8 mouse cellular contexts compared by ENCODE assay signal in genomic region chr3:136871772-136872532, GRCm38 (mm10).
A peak's percentile ranks its signal among the peaks of the same experiment; 100 is the strongest.
DNase-seq lines count a peak whose midpoint lies in the region; ATAC-seq and TF ChIP-seq lines count a peak whose summit lies in the region.

No protein-coding gene starts in this region.

- H3K27me3 ChIP-seq in embryonic facial prominence, embryonic 14.5 days (replicated peaks; ENCODE audit: control insufficient read depth, insufficient read depth, low read length) = no peaks in the 10 kb centered on the region
- no peaks in the 10 kb centered on the region for H3K27me3 ChIP-seq in hindbrain, postnatal 0 days (ENCODE audit: insufficient read depth, low read length)
- H3K27me3 ChIP-seq in limb, embryonic 15.5 days = no peaks in the 10 kb centered on the region

- no peak for TF ChIP-seq CTCF in left cerebral cortex, adult 2 months (IDR thresholded peaks at IDR 0.05)
- TF ChIP-seq CTCF in hindbrain, postnatal 0 days (IDR thresholded peaks at IDR 0.05; ENCODE audit: low read depth) = no peak

- no peak overlapping the region for H3K9ac ChIP-seq in embryonic facial prominence, embryonic 14.5 days (ENCODE audit: low read depth, low read length)
- no peak overlapping the region for H3K9ac ChIP-seq in hindbrain, postnatal 0 days (replicated peaks; ENCODE audit: low read length)
- no peak overlapping the region for H3K9ac ChIP-seq in limb, embryonic 15.5 days

- ATAC-seq in embryonic facial prominence, embryonic 14.5 days (ENCODE audit: low read depth) = no peak
- ATAC-seq in hindbrain, postnatal 0 days = peak; percentile 22; the same call in 1 of the 2 replicates
- ATAC-seq in limb, embryonic 15.5 days (ENCODE audit: insufficient number of reproducible peaks, low FRiP score, low TSS enrichment, low read depth) = 0 out of 2 replicates have a peak, but pooled peaks have one; percentile 52
- no peak for ATAC-seq in cerebellum, adult (ENCODE audit: insufficient number of reproducible peaks, low FRiP score, low TSS enrichment)

- WGBS in embryonic facial prominence, embryonic 14.5 days = 55% methylated on average over 14 of the region's 14 CpGs
- WGBS in hindbrain, postnatal 0 days = 49% methylated on average over 14 of the region's 14 CpGs
- 26% methylated on average over 14 of the region's 14 CpGs for WGBS in limb, embryonic 15.5 days

- no peaks in the 10 kb centered on the region for H3K9me3 ChIP-seq in embryonic facial prominence, embryonic 14.5 days (ENCODE audit: control insufficient read depth, low read length)
- no peaks in the 10 kb centered on the region for H3K9me3 ChIP-seq in hindbrain, postnatal 0 days (ENCODE audit: low read length)
- no peaks in the 10 kb centered on the region for H3K9me3 ChIP-seq in limb, embryonic 15.5 days

- DNase-seq in left cerebral cortex, adult 2 months (ENCODE audit: extremely low spot score in 1 of 2, low spot score in 2 of 2) = no peak
- DNase-seq in left cerebral cortex, adult 11 months (ENCODE audit: low spot score) = no peak
- DNase-seq in embryonic facial prominence, embryonic 14.5 days (ENCODE audit: low spot score) = peak; percentile 70
- peak; percentile 44 for DNase-seq in hindbrain, postnatal 0 days (ENCODE audit: low spot score)
- no peak for DNase-seq in liver
- DNase-seq in layer of hippocampus, adult 18-20 months (ENCODE audit: low spot score in 2 of 2) = no peak

- intact Hi-C loops in left cerebral cortex, adult 2 months (cut with DNase I) = no loop called here

- peak overlapping the region; percentile 7 for H3K27ac ChIP-seq in left cerebral cortex, adult 2 months
- no peak overlapping the region; the same call in 1 of the 2 replicates for H3K27ac ChIP-seq in embryonic facial prominence, embryonic 14.5 days (replicated peaks; ENCODE audit: low read depth, low read length)
- no peak overlapping the region; the same call in 1 of the 2 replicates for H3K27ac ChIP-seq in hindbrain, postnatal 0 days
- H3K27ac ChIP-seq in limb, embryonic 15.5 days = peak overlapping the region; percentile 35; the same call in 1 of the 2 replicates

- H3K4me2 ChIP-seq in embryonic facial prominence, embryonic 14.5 days (ENCODE audit: low read depth, low read length) = no peak overlapping the region
- H3K4me2 ChIP-seq in hindbrain, postnatal 0 days (ENCODE audit: low read depth, low read length) = no peak overlapping the region
- no peak overlapping the region for H3K4me2 ChIP-seq in limb, embryonic 15.5 days

- no peak overlapping the region for H3K4me3 ChIP-seq in left cerebral cortex, adult 2 months
- no peak overlapping the region for H3K4me3 ChIP-seq in embryonic facial prominence, embryonic 14.5 days (ENCODE audit: low read depth, low read length)
- no peak overlapping the region for H3K4me3 ChIP-seq in hindbrain, postnatal 0 days (ENCODE audit: low read length)
- H3K4me3 ChIP-seq in limb, embryonic 15.5 days = no peak overlapping the region

- H3K4me1 ChIP-seq in embryonic facial prominence, embryonic 14.5 days (ENCODE audit: control insufficient read depth, insufficient read depth, low read length) = peaks cover 17% of the 10 kb centered on the region
- H3K4me1 ChIP-seq in hindbrain, postnatal 0 days (ENCODE audit: insufficient read depth, low read length) = peaks cover 12% of the 10 kb centered on the region; the same call in 1 of the 2 replicates
- H3K4me1 ChIP-seq in limb, embryonic 15.5 days = peaks cover 16% of the 10 kb centered on the region

- H3K36me3 ChIP-seq in embryonic facial prominence, embryonic 14.5 days (ENCODE audit: control insufficient read depth, insufficient read depth, low read length) = no peaks in the 10 kb centered on the region
- H3K36me3 ChIP-seq in hindbrain, postnatal 0 days (ENCODE audit: insufficient read depth, low read length) = no peaks in the 10 kb centered on the region
- no peaks in the 10 kb centered on the region for H3K36me3 ChIP-seq in limb, embryonic 15.5 days

Comparison
In these comparisons a context has a peak if more than half of its experiments do, and no peak if none do; other contexts are left out.
1. DNase-seq: peak in embryonic facial prominence, embryonic 14.5 days (single experiment) and hindbrain, postnatal 0 days (single experiment); none in left cerebral cortex, adult 2 months (0 of 2), left cerebral cortex, adult 11 months (single experiment), liver (single experiment) and layer of hippocampus, adult 18-20 months (0 of 2).
2. H3K27ac ChIP-seq: peak in left cerebral cortex, adult 2 months (single experiment) and limb, embryonic 15.5 days (single experiment); none in embryonic facial prominence, embryonic 14.5 days (single experiment) and hindbrain, postnatal 0 days (single experiment).
3. ATAC-seq: peak in hindbrain, postnatal 0 days (single experiment) and limb, embryonic 15.5 days (single experiment); none in embryonic facial prominence, embryonic 14.5 days (single experiment) and cerebellum, adult (single experiment).